Mouse (Mus musculus) layer of hippocampus, adult 9-10 months (tissue): Measurements from ENCODE around the gene Fam120a.
A peak's percentile ranks its signal among the peaks of the same experiment; 100 is the strongest.

Experiments
- DNase-seq: peaks from one replicate; pipeline ENCODE4 v3.0.0; 2022; ENCODE audit warnings: low spot score

Gene Fam120a

GRCm38 (mm10) chr13:48967956-48968749 lies at the start of gene Fam120a:
Gene Fam120a (minus strand): TSS chr13:48968017.
- DNase-seq: peak; percentile 40

- no peak for DNase-seq
Measured at GRCm38 (mm10) chr13:49017375-49017774, 49.6 kb upstream of the Fam120a start.

- DNase-seq: peak; percentile 87
Measured at GRCm38 (mm10) chr13:49016311-49016761, 48.5 kb upstream of the Fam120a start.

DNA sequence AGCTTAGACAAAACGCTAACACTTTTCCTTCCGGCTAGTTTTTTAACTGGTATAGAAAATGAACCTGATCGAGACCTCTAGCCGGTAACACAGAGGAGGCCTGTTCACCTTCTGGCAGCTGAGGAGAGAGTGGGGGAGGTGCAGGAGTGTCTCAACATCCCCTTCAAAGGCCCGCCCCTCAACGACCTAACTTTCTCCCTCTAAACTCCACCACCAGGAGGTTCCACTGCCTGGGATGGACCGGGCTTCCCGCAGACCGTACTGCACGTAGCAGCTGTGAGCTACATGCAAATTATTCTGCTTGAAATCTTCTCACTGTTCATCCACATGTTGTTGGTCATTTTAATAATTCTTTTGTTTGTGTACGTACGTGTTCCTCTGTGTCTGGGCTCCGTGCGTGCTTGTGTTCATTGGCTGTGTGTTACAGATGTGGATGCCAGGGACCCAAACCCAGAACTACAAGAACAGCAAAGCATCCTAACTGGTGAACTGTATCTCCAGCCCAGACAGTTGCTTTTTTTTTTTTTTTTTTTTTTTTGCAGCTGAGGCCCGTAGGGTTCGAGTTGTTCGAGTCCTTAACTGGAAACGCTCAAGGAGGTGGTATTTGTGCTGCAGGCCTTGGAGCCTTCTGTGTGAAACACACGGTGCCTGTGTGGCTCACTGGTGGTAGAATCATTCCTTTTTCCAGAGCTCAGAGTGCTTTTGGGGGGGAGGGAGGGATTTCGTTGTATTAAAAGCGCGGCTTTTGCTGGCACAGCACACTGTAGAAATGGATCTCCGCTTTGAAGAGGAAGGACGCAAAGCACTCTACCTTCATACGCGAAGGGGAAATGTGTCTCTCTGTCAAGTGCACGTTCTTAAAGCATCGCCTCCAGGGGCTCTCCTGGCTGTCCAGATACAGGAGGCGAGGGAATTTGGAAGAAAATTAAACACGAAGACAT lies 47.8 kb upstream of the Fam120a start:
- DNase-seq: no peak

DNA sequence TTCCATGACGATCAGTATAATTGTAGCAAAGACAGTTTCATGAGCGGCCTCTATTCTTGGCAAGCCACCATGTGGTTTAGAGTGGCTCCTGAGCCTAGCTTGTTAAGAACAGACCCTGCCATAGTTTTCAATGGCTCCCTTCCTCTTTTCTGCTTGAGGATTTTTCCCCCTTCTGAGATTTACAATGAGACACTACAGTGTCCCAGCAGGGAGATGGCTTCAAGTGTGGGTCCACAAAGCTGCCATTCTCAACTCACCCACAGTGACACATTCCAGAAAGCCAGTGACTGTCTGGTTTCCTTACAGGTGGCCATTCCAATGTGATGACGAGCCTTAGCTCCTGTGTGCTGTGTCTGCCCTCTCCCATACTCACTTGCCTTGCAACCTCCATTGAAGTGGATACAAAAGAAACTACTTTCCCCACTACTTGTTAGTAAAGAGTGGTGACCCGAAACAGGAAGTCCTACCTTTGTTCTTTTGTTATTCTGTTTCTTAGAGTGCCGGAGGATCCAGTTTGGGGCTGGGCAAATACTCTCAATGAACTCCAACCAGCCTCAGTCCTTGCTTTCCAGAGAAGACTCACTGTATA lies 45.5 kb upstream of the Fam120a start:
- DNase-seq: no peak

DNA sequence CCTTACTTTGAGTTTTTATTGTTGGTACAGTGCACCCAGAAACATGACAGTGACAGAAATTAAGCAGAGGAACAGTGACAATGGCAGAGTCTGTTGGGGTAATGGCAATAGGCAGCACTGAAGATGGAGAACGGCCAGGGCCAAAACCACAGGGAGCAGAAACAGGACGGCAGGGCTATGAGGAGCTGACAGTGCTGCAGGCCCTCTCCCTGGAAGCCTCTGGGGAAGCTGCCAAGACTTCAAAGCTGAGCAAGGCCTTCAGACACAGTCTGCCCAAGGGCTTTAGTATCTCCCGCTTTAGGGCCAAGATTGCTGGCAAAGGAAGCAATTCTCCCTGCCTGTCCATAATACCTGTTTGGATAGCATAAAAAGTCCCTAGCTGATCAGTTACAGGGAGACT lies 33.9 kb upstream of the Fam120a start:
- no peak for DNase-seq

- peak; percentile 45 for DNase-seq
Measured at GRCm38 (mm10) chr13:48998591-48998990, 30.8 kb upstream of the Fam120a start.

DNA sequence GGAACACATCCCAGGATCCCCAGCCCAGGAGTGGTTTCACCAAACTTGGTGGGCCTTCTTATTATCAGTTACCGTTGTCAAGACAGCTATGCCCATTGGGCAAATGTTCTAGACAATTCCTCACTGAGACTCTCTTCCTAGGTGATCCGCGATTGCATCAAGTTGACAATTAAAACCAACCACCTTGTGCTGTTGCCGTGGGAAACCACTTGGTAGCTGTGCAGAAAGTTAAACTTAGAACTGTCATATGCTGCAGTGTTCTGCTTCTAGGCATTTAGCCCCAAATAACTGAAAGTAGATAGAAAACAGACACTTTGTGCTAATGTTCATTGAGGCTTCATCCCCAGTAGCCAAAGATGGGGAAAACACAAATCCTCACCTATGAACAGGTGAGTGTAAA lies 28.9 kb upstream of the Fam120a start:
- DNase-seq: no peak

- DNase-seq: no peak
Measured at GRCm38 (mm10) chr13:48994903-48995302, 27.1 kb upstream of the Fam120a start.

DNA sequence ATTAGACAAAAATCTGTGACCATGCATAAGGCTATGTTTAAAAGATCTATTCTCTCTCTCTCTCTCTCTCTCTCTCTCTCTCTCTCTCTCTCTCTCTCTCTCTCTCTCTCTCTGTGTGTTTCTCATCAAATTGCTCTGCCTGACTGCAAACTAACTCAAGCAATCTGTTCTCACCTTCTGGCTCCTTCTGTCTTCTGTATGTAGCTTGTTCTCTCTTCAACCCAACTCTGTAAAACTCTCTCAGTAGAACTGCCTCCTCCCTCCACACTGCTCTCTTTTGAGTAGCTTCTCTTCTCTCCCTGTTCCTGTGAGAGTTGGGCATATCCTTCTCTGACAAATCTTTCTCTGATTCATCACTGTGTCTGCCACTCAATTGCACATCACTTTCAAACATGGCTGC lies 25.1 kb upstream of the Fam120a start:
- DNase-seq: no peak

GRCm38 (mm10) chr13:48990138-48990537 lies 22.3 kb upstream of the Fam120a start:
- DNase-seq: no peak

DNA sequence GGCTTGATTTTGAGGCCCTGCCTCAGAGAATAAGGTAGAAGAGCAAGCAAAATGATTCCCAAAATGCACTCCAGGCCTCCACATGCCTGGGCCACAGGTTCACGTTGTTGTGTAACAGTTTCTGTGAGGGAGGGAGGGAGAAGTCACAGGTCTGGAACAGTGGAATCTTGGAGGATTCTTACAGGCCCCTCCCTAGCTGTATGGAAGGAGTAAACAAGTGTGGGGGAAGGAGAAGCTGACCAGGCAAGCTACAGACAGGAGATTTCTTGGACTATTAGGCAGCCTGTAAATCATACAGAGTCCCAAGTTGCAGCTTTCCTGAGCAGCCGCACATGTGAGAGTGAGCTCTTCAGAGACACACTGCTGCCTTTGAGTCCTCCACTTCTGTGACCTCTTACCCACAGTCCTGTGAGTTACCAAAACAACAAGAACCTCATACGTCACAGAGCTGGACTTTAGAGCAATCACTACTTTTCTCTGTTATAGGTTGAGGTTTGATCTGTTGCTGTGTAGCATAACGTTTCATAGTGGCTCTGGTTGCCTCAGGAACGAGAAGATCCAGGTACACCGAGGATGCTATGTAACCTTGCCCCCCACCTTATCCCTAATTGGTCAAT lies 14.8 kb upstream of the Fam120a start:
- no peak for DNase-seq

- DNase-seq: no peak
Measured at GRCm38 (mm10) chr13:48979069-48979468, 11.3 kb upstream of the Fam120a start.

DNA sequence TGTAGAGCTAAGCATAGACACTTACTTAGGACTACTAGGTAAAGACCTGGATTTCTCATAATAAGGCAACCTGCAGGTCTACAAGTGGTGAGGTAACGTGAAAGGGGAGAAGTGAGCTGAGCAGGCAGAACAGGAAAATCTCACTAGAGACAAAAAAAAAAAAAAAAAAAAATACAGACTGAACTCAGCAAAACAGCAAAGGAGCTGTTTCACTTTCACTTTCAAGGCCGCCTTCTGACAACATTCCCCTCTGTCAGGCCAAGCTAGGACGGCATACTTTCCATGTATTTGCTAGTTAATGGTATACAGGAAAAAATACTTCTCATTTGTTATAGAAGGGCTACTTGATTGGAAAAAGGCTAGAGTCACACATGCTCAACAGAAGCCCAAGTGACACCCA lies 10.0 kb upstream of the Fam120a start:
- no peak for DNase-seq

- DNase-seq: no peak
Measured at GRCm38 (mm10) chr13:48974699-48975098, 6.9 kb upstream of the Fam120a start.

DNA sequence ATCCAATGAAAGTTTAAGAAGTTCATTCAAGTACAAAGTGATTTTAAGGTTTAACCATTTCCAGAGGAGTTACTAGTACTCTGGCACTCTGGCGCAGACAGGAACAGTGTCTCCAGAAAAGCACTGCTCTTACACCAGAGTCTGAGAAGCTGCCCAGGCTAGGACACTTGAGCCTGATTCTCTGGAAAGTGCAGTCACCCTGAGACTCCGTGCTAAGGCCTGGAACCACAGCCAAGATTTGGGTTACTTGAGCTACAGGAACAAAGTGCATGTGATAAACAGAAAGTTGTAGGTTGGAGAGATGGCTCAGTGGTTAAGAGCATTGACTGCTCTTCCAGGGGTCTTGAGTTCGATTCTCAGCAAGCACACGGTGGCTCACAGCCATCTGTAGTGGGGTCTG lies 6.4 kb upstream of the Fam120a start:
- DNase-seq: no peak

- no peak for DNase-seq
Measured at GRCm38 (mm10) chr13:48973231-48973630, 5.4 kb upstream of the Fam120a start.

DNA sequence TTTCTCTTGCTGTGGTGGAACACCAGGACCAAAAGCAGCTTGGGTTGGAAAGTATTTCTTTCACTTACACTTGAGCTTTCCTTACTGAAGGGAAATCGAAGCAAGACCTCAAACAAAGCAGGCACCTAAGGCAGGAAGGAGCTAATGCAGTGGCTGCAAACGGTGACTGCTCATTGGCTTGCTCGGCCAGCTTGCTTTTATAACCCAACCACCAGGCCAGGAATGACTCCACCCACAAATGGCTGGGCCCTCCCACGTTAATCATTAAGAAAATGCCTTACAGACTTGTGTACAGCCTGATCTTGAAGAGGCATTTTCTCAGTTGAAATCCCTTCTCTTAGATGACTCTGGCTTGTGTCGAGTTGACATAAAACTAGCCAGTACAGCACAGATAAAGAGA lies 3.2 kb upstream of the Fam120a start:
- no peak for DNase-seq

DNA sequence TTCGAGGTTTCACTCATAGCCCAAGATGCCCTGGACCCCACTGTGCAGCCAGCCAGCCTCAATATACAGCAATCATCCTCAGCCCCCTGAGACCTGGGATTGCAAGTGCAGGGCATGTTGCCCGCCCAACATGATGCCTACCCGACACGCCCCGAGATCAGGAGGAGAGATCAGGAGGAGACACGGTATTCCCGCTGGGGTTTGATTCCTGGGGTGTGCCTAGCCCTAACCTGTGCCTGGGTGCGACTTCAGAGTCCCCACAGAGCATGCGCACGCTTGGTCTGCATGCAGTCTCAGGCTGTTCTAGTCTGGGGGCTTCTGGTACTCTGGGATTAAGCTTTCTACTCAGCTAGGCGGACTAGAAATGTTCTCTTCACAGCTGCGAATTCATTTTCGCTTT lies 2.7 kb upstream of the Fam120a start:
- DNase-seq: no peak

GRCm38 (mm10) chr13:48968750-48969088 lies 902 bp upstream of the Fam120a start:
- DNase-seq: no peak

DNA sequence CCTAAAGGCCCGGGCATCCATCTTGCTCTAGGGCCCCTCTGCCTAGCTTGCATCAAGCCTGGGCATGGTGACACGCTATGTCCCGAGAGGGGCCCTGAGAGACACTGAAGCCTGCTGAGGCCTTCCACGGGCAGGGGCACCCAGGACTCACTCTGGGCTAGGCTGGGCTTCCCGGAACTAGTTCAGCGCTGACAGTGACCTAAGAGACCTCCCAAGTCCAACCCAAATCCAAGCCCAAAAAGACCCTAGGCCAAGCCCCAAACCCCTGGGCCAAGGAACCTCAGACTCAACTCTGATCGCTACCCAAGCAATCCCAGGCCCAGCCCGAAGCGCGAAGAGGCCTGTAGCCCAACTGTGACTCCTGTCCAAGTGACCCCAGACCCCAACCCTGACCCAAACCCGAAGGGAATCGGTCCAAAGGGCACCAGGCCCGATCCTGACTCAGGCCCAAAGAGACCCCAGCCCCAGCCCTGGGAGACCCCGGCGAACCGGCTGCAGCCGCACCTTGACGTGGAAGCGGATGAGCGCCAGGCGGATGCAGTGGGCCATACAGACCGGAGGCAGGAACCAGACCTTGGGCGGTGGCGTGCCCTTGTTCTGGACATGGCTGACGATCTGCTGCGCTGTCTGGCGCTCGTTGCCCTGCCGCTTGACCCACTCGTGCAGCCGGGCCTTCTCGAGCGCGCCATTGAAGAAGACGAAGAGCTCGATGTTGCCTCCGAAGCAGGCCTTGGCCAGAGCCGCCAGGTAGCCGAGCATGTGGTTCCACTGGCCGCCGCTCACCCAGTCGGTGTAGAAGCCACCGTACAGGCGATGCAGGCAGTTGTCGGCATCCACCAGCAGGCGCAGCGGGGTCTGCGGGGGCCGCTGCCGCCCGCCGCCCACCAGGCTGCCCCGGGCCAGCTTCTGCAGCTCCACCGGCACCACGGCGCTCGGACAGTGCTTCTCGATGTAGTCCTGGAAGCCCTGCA lies 681 bp downstream of the Fam120a start:
- no peak for DNase-seq
